ENCODE assay signal across 20 mouse cellular contexts in genomic region chr1:88613007-88613406, GRCm38 (mm10).
DNase-seq lines count a peak whose midpoint lies in the region; ATAC-seq lines count a peak whose summit lies in the region.
"Had no signal": no experiment of that assay in that cellular context is flagged by ENCODE, and none has a peak within 500 bp of the region (broad histone marks: within the 10 kb centered on the region; RNA-seq: fewer than 3 reads in every experiment).

No protein-coding gene starts in this region.

- H3K4me3 ChIP-seq in hindbrain, embryonic 10.5 days = no peak overlapping the region
- H3K4me3 ChIP-seq in hindbrain, embryonic 16.5 days (ENCODE audit: low read length) = no peak overlapping the region
- no peak overlapping the region for H3K4me3 ChIP-seq in midbrain, embryonic 11.5 days (ENCODE audit: low read depth, low read length)
- H3K4me3 ChIP-seq in midbrain, embryonic 15.5 days = no peak overlapping the region
- H3K4me3 ChIP-seq in embryonic facial prominence, embryonic 10.5 days = no peak overlapping the region
- H3K4me3 ChIP-seq: hindbrain, embryonic 13.5 days; intestine, embryonic 15.5 days; liver, embryonic 13.5 days; megakaryocyte, embryonic 14.5 days had no signal

- DNase-seq in hindbrain, embryonic 10.5 days (ENCODE audit: low spot score) = peak; percentile 27
- peak; percentile 83 for DNase-seq in midbrain, embryonic 11.5 days (ENCODE audit: low spot score, missing footprints)
- peak; percentile 64 for DNase-seq in embryonic facial prominence, embryonic 10.5 days (ENCODE audit: low spot score)
- peak; percentile 65 for DNase-seq in mesoderm, embryonic 11.5 days (ENCODE audit: low read depth, low spot score)
- DNase-seq in spleen, postnatal 10 days (ENCODE audit: low spot score in 2 of 2) = no peak
- no peak for DNase-seq in spleen, adult 12 weeks (ENCODE audit: low spot score)
- DNase-seq: B cell, adult 2 months; cerebellum, adult 11 months; cerebellum, postnatal 14 days; gastrocnemius, postnatal 14 days; layer of hippocampus, postnatal 36 days; liver, embryonic 13.5 days; thymus, postnatal 25 days had no signal

- no peak for ATAC-seq in hindbrain, embryonic 16.5 days
- ATAC-seq in midbrain, embryonic 11.5 days (ENCODE audit: low FRiP score) = no peak
- ATAC-seq in midbrain, embryonic 15.5 days (replicated peaks) = no peak
- ATAC-seq: forebrain, embryonic 16.5 days; intestine, embryonic 15.5 days had no signal

- H3K4me1 ChIP-seq in hindbrain, embryonic 10.5 days (replicated peaks) = peaks cover 24% of the 10 kb centered on the region
- H3K4me1 ChIP-seq in hindbrain, embryonic 16.5 days (ENCODE audit: control insufficient read depth, insufficient read depth, low read depth, low read length) = no peaks in the 10 kb centered on the region
- H3K4me1 ChIP-seq in midbrain, embryonic 11.5 days (ENCODE audit: control insufficient read depth, insufficient read depth, low read length) = no peaks in the 10 kb centered on the region
- 0 out of 2 replicates have a peak, but pooled peaks cover 4% of the 10 kb centered on the region for H3K4me1 ChIP-seq in midbrain, embryonic 15.5 days
- H3K4me1 ChIP-seq in embryonic facial prominence, embryonic 10.5 days = peaks cover 27% of the 10 kb centered on the region
- H3K4me1 ChIP-seq: intestine, embryonic 15.5 days; liver, embryonic 13.5 days had no signal

- 6% methylated on average over 2 of the region's 2 CpGs for WGBS in hindbrain, embryonic 10.5 days
- WGBS in hindbrain, embryonic 16.5 days = 13% methylated on average over 2 of the region's 2 CpGs
- WGBS in midbrain, embryonic 11.5 days = 11% methylated on average over 2 of the region's 2 CpGs
- WGBS in midbrain, embryonic 15.5 days = 23% methylated on average over 2 of the region's 2 CpGs
- 16% methylated on average over 2 of the region's 2 CpGs for WGBS in embryonic facial prominence, embryonic 10.5 days

- H3K9ac ChIP-seq in hindbrain, embryonic 16.5 days (ENCODE audit: low read depth, low read length) = no peak overlapping the region
- no peak overlapping the region for H3K9ac ChIP-seq in midbrain, embryonic 11.5 days (ENCODE audit: low read length)
- no peak overlapping the region for H3K9ac ChIP-seq in midbrain, embryonic 15.5 days
- H3K9ac ChIP-seq: hindbrain, embryonic 13.5 days; intestine, embryonic 15.5 days; liver, embryonic 13.5 days had no signal

- no peaks in the 10 kb centered on the region for H3K36me3 ChIP-seq in hindbrain, embryonic 10.5 days
- no peaks in the 10 kb centered on the region for H3K36me3 ChIP-seq in hindbrain, embryonic 16.5 days (ENCODE audit: control insufficient read depth, insufficient read depth, low read length)
- no peaks in the 10 kb centered on the region for H3K36me3 ChIP-seq in midbrain, embryonic 11.5 days (ENCODE audit: control insufficient read depth, insufficient read depth, low read length)
- H3K36me3 ChIP-seq in midbrain, embryonic 15.5 days (replicated peaks) = no peaks in the 10 kb centered on the region
- H3K36me3 ChIP-seq in embryonic facial prominence, embryonic 10.5 days (replicated peaks) = no peaks in the 10 kb centered on the region
- H3K36me3 ChIP-seq: G1E; hindbrain, embryonic 13.5 days; intestine, embryonic 15.5 days; liver, embryonic 13.5 days had no signal

- H3K27me3 ChIP-seq in hindbrain, embryonic 10.5 days (ENCODE audit: insufficient read depth, poor library complexity, severe bottlenecking) = no peaks in the 10 kb centered on the region
- H3K27me3 ChIP-seq in hindbrain, embryonic 16.5 days (replicated peaks; ENCODE audit: control insufficient read depth, insufficient read depth, low read length) = no peaks in the 10 kb centered on the region
- H3K27me3 ChIP-seq in midbrain, embryonic 11.5 days (ENCODE audit: control insufficient read depth, insufficient read depth, low read length) = no peaks in the 10 kb centered on the region
- H3K27me3 ChIP-seq in midbrain, embryonic 15.5 days (replicated peaks) = no peaks in the 10 kb centered on the region
- no peaks in the 10 kb centered on the region for H3K27me3 ChIP-seq in embryonic facial prominence, embryonic 10.5 days (replicated peaks; ENCODE audit: low read depth, poor library complexity, severe bottlenecking)
- H3K27me3 ChIP-seq: hindbrain, embryonic 13.5 days; intestine, embryonic 15.5 days; liver, embryonic 13.5 days had no signal

- H3K27ac ChIP-seq in hindbrain, embryonic 10.5 days = peak overlapping the region; percentile 9
- H3K27ac ChIP-seq in hindbrain, embryonic 16.5 days (ENCODE audit: low read depth, low read length) = no peak overlapping the region
- H3K27ac ChIP-seq in midbrain, embryonic 11.5 days (ENCODE audit: low read depth, low read length) = no peak overlapping the region
- no peak overlapping the region for H3K27ac ChIP-seq in midbrain, embryonic 15.5 days
- H3K27ac ChIP-seq in embryonic facial prominence, embryonic 10.5 days (replicated peaks) = peak overlapping the region; percentile 72
- H3K27ac ChIP-seq: hindbrain, embryonic 13.5 days; intestine, embryonic 15.5 days; liver, embryonic 13.5 days had no signal

- H3K9me3 ChIP-seq in hindbrain, embryonic 10.5 days = no peaks in the 10 kb centered on the region
- peaks cover 1% of the 10 kb centered on the region; the same call in 1 of the 2 replicates for H3K9me3 ChIP-seq in hindbrain, embryonic 16.5 days (ENCODE audit: control insufficient read depth, low read length)
- no peaks in the 10 kb centered on the region for H3K9me3 ChIP-seq in midbrain, embryonic 11.5 days (ENCODE audit: control insufficient read depth, low read length)
- 0 out of 2 replicates have a peak, but pooled peaks cover 2% of the 10 kb centered on the region for H3K9me3 ChIP-seq in midbrain, embryonic 15.5 days
- H3K9me3 ChIP-seq in embryonic facial prominence, embryonic 10.5 days = no peaks in the 10 kb centered on the region
- H3K9me3 ChIP-seq: G1E; hindbrain, embryonic 13.5 days; intestine, embryonic 15.5 days; liver, embryonic 13.5 days had no signal

- H3K4me2 ChIP-seq in hindbrain, embryonic 16.5 days (ENCODE audit: low read length) = no peak overlapping the region
- H3K4me2 ChIP-seq in midbrain, embryonic 11.5 days = no peak overlapping the region
- no peak overlapping the region for H3K4me2 ChIP-seq in midbrain, embryonic 15.5 days
- H3K4me2 ChIP-seq: hindbrain, embryonic 13.5 days; intestine, embryonic 15.5 days; liver, embryonic 13.5 days had no signal

Comparison
In these comparisons a context has a peak if more than half of its experiments do, and no peak if none do; other contexts are left out.
1. H3K27ac ChIP-seq: peak in hindbrain, embryonic 10.5 days (single experiment) and embryonic facial prominence, embryonic 10.5 days (single experiment); none in hindbrain, embryonic 16.5 days (single experiment), midbrain, embryonic 11.5 days (single experiment) and midbrain, embryonic 15.5 days (single experiment).
2. DNase-seq: peak in hindbrain, embryonic 10.5 days (single experiment), midbrain, embryonic 11.5 days (single experiment), embryonic facial prominence, embryonic 10.5 days (single experiment) and mesoderm, embryonic 11.5 days (single experiment); none in spleen, postnatal 10 days (0 of 2) and spleen, adult 12 weeks (single experiment).